Mouse (Mus musculus) neural tube, embryonic 15.5 days (tissue): ENCODE measurements around the gene Slc15a3. TPM values are rescaled to one million over a fixed set of nuclear protein-coding genes. Genes with fewer than 3 reads are reported as not detected.

Experiments used
- ATAC-seq: fragments of 200-750 bp; cut with Nextera tagmentation; 2 replicates; pipeline ENCODE4 v1.8.0; 2017; ENCODE audit warnings: mild to moderate bottlenecking, moderate TSS enrichment, moderate library complexity; ENCODE audit not compliant: low FRiP score
- H3K27ac ChIP-seq: fragments of 300-500 bp; sonication (generic); replicated peaks from 2 replicates; pipeline ENCODE4 v1.5.1; 2015; ENCODE audit warnings: mild to moderate bottlenecking, inconsistent platforms
- H3K27me3 ChIP-seq: fragments of 300-500 bp; sonication (generic); replicated peaks from 2 replicates; pipeline ENCODE4 v1.6.1; 2015; ENCODE audit warnings: inconsistent platforms
- H3K36me3 ChIP-seq: fragments of 300-500 bp; sonication (generic); 2 replicates; pipeline ENCODE4 v1.6.1; 2015; ENCODE audit warnings: inconsistent platforms
- H3K4me1 ChIP-seq: fragments of 300-500 bp; sonication (generic); 2 replicates; pipeline ENCODE4 v1.6.1; 2015; ENCODE audit warnings: inconsistent platforms
- H3K4me2 ChIP-seq: fragments of 300-500 bp; sonication (generic); 2 replicates; pipeline ENCODE4 v1.6.1; 2015; ENCODE audit warnings: inconsistent platforms, mild to moderate bottlenecking, moderate library complexity
- H3K4me3 ChIP-seq: fragments of 300-500 bp; sonication (generic); replicated peaks from 2 replicates; pipeline ENCODE4 v1.5.1; 2015; ENCODE audit warnings: mild to moderate bottlenecking, inconsistent platforms
- H3K9ac ChIP-seq: fragments of 300-500 bp; sonication (generic); replicated peaks from 2 replicates; pipeline ENCODE4 v1.6.1; 2015; ENCODE audit warnings: mild to moderate bottlenecking, inconsistent platforms
- H3K9me3 ChIP-seq: fragments of 300-500 bp; sonication (generic); replicated peaks from 2 replicates; pipeline ENCODE4 v1.6.1; 2016; ENCODE audit warnings: inconsistent platforms
- WGBS: fragments of 180-500 bp; shearing (Covaris S2); methylation state at CpG from one replicate; pipeline ENCODE4 v1.1.7; 2015; ENCODE audit warnings: mixed read lengths; 5-methylcytosine and 5-hydroxymethylcytosine counted together
- polyA plus RNA-seq: library from polyadenylated mRNA; unstranded; fragments of >200 nt; fragmentation: Nextera tagmentation; extraction: Ambion mirVana; gene quantifications from 2 replicates; pipeline ENCODE4 v1.2.1, GENCODE M21; 2015

Gene Slc15a3
- polyA plus RNA-seq, 1 experiment from 2014 or later = 0.27 TPM

DNA sequence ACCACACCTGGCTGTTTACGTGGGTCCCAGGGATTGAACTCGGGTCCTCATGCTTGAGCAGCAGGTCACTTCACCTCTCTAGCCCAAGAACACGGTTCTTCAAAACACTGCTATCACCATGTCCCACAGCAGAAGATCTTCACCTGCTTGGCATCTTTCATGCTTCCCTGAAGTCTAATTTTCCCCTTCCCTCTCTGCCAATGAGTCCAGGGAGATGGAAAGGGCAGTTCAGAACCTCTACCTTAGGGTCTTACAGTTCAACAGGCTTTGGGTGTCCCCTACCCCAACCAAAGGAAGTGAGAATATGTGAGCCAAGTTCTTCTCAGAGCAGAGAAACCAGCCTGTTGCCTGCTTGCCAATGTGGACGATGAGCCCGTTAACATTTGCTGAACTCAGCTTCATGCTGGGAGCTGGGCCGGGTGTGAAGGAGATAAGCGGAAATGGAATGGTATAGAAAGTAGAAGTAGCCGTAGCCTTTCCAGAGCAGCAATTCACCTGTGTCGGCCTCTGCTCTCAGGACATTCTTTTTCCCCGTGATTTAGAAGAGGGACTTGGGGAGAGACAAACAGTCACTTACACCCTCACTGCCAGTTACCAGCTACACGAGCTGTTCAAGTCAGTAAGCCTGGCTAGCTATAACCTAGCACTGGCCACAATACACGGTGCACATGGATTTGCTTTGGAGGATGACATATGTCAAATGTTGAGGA, 30.8 kb upstream of the Slc15a3 start:
- no peak overlapping the region for H3K27ac ChIP-seq
- H3K36me3 ChIP-seq = no peaks in the 10 kb centered on the region
- H3K27me3 ChIP-seq = no peaks in the 10 kb centered on the region
- H3K9ac ChIP-seq = no peak overlapping the region
- 0 out of 2 replicates have a peak, but pooled peaks have one; percentile 29 for ATAC-seq
- H3K9me3 ChIP-seq = no peaks in the 10 kb centered on the region
- H3K4me1 ChIP-seq = 0 out of 2 replicates have a peak, but pooled peaks cover 4% of the 10 kb centered on the region
- WGBS = 93% methylated on average over 12 of the region's 12 CpGs
- no peak overlapping the region for H3K4me3 ChIP-seq
- no peak overlapping the region for H3K4me2 ChIP-seq

DNA sequence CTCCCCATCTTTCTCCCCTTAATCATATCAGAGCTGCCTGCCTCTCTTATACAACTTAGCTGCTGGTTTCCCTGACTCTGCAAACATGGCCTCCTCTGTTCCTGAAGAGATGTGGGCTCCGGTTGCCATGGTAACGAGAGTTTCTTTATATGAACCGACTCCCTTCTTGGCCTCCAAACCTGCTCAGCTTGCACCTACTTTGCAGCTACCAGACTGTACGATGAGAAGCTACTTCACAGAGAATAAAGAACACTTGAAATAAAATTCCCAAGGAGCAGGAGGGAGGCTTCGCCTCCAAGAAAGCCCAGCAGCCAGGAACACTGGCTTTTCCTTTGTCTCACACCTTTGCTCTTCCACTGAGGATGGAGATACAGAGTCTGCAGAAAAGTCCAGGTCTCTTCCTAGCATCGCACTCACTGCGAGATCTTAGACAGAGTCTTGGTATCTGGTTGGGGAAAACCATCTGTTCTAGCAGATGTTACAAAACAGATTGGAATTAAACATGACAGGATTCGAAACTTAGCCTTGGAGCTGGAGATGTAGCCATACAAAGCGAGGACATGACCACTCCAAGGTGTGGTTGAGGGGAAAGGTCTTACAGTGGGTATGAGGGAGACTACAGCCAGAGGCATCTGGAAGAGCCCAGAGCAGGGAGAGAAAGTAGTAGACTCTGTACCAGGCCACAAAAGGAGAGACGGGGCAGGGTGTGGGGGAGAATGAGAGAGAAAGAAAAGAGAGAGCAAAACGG, 29.9 kb upstream of the Slc15a3 start:
- no peaks in the 10 kb centered on the region for H3K27me3 ChIP-seq
- peak; percentile 68; the same call in 1 of the 2 replicates for ATAC-seq

DNA sequence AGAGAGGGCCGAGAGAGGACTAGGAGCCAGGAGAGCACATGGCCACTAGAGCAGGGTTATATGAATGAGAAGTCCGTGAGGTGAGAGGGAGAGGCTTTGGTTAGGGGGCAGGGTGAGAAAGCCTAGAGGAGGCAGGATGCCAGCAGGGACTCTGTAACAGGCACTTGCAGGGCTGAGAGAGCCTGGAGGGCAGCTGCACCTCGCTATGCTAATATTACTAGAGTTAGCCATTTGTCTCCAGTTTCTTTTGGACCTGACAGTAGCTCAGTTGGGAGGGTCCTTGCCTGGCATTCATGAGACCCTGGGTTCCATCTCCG, 29.4 kb upstream of the Slc15a3 start:
- no peaks in the 10 kb centered on the region for H3K9me3 ChIP-seq
- no peak overlapping the region for H3K9ac ChIP-seq
- no peaks in the 10 kb centered on the region for H3K27me3 ChIP-seq
- WGBS = 51% methylated on average over 4 of the region's 4 CpGs
- H3K4me3 ChIP-seq = no peak overlapping the region
- ATAC-seq = no peak
- no peaks in the 10 kb centered on the region for H3K36me3 ChIP-seq
- H3K4me1 ChIP-seq = 0 out of 2 replicates have a peak, but pooled peaks cover 4% of the 10 kb centered on the region
- H3K4me2 ChIP-seq = no peak overlapping the region
- no peak overlapping the region for H3K27ac ChIP-seq

More for the DNA sequence above, 29.9 kb upstream of the Slc15a3 start:
- Histone ChIP-seq H3K9ac (no peak overlapping the region), H3K4me1 (0 out of 2 replicates have a peak, but pooled peaks cover 4% of the 10 kb centered on the region), H3K27ac (no peak overlapping the region), H3K36me3 (no peaks in the 10 kb centered on the region), H3K4me2 (no peak overlapping the region), H3K9me3 (no peaks in the 10 kb centered on the region), H3K4me3 (no peak overlapping the region)
- WGBS = 72% methylated on average over 11 of the region's 11 CpGs

DNA sequence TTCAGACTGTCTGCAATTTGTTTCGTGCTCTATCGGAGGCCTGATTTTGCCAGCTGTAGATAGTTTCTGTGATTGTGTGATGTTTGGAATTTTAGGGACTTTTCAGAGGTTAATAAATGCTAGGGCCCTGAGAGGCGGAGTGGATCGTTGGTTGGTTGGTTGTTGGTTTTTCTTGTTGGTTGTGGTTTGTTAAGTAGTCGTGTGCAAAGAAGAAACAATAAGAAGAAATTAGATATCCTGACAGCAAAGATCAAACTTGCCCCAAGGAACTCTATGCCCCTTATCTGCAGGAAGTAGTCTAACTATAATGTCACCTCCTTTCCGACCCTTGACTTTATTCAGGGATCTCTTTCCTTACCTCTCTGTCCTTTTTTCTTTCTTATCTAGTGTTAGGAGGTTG, 28.1 kb upstream of the Slc15a3 start:
- H3K9ac ChIP-seq = no peak overlapping the region
- no peak overlapping the region for H3K27ac ChIP-seq
- no peak for ATAC-seq
- H3K27me3 ChIP-seq = no peaks in the 10 kb centered on the region
- H3K9me3 ChIP-seq = no peaks in the 10 kb centered on the region
- H3K36me3 ChIP-seq = no peaks in the 10 kb centered on the region
- 90% methylated on average over 6 of the region's 6 CpGs for WGBS
- H3K4me1 ChIP-seq = 0 out of 2 replicates have a peak, but pooled peaks cover 4% of the 10 kb centered on the region
- no peak overlapping the region for H3K4me3 ChIP-seq
- H3K4me2 ChIP-seq = no peak overlapping the region

DNA sequence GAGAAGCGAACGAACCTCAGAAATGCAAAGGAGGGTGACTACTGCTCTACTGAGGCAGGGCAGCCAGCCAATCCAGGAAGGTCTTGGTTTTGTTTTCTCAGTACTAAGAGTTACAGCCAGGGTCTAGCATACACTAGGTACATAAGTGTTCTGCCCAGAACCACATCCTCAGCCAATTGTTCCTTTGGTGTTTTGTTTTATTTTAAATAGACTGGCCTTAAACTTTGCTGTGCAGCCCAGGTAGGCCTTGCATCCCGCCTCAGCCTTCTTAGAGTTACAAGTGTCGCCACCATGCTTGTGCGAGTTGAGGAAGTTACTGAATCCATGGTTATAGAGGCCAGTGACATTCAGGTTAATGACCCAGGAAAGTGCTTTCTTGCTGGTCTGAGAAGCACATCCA, 26.5 kb upstream of the Slc15a3 start:
- ATAC-seq = no peak
- Histone ChIP-seq H3K4me3 (no peak overlapping the region), H3K27me3 (no peaks in the 10 kb centered on the region), H3K9me3 (no peaks in the 10 kb centered on the region), H3K27ac (no peak overlapping the region), H3K4me1 (0 out of 2 replicates have a peak, but pooled peaks cover 4% of the 10 kb centered on the region), H3K9ac (no peak overlapping the region), H3K36me3 (no peaks in the 10 kb centered on the region), H3K4me2 (no peak overlapping the region)
- WGBS = 95% methylated on average over 5 of the region's 5 CpGs

DNA sequence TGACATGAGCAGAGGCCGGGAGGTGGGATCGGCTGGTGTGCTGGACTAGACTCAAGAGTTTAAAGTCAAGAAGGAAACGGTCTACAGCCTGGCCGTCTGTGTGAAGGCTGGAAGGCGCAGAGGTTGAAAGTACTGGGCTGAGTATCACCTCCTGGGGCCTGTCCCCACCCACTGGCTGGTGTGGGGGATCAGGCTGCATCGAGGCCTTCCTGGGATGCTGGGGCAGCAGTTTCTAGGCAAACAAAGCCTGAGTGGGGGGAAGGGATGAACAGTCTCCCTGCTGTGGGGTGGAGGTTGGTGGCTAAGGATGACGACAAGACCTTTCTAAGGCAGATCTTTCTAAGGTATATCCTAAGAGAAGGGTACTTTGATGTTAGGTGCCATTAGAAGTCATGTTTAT, 25.6 kb upstream of the Slc15a3 start:
- Histone ChIP-seq H3K27me3 (no peaks in the 10 kb centered on the region), H3K36me3 (no peaks in the 10 kb centered on the region), H3K27ac (no peak overlapping the region), H3K4me3 (no peak overlapping the region), H3K4me2 (no peak overlapping the region), H3K4me1 (0 out of 2 replicates have a peak, but pooled peaks cover 4% of the 10 kb centered on the region), H3K9me3 (no peaks in the 10 kb centered on the region), H3K9ac (no peak overlapping the region)
- ATAC-seq = no peak
- 78% methylated on average over 7 of the region's 7 CpGs for WGBS

DNA sequence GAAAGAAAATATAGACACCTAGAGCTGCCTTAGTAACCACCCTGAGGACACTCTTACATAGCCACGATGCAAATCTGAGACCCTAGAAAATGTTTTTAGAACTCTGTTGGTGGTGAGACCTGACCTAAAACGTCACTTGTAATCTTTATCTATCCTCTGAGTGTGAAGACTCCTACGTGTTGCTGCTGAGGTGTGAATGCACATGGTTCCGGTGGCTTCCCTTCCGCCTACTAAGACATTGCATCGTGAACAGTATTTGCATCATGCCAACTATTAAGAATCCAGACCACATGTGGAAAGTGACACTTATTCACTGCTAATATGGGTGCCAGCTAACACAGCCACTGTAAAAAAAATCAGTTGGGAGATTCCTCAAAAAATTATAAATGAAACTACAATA, 23.7 kb upstream of the Slc15a3 start:
- 89% methylated on average over 6 of the region's 6 CpGs for WGBS
- no peak for ATAC-seq
- H3K36me3 ChIP-seq = no peaks in the 10 kb centered on the region

DNA sequence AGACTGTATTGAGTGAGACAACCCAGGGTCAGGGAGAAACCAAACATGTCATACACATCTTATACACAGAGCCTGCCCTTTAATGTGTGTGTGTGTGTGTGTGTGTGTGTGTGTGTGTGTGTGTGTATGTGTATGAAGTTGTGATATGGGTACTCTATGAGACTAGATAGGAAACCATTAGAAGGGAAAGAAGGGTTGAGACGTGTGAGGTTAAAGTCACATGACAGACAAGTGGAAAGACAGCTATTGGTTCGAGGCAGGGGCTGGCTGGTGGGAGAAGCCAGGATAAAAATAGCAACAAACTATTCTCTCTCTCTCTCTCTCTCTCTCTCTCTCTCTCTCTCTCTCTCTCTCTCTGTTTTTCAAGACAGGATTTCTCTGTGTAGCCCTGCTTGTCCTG, 23.1 kb upstream of the Slc15a3 start:
- no peaks in the 10 kb centered on the region for H3K4me1 ChIP-seq
- no peak overlapping the region for H3K9ac ChIP-seq
- H3K4me3 ChIP-seq = no peak overlapping the region
- WGBS = 83% methylated on average over 2 of the region's 2 CpGs
- no peaks in the 10 kb centered on the region for H3K36me3 ChIP-seq
- H3K9me3 ChIP-seq = no peaks in the 10 kb centered on the region
- ATAC-seq = no peak
- H3K27me3 ChIP-seq = no peaks in the 10 kb centered on the region
- no peak overlapping the region for H3K4me2 ChIP-seq
- no peak overlapping the region for H3K27ac ChIP-seq

More for the DNA sequence above, 23.7 kb upstream of the Slc15a3 start:
- Histone ChIP-seq H3K4me3 (no peak overlapping the region), H3K4me2 (no peak overlapping the region), H3K9ac (no peak overlapping the region), H3K4me1 (no peaks in the 10 kb centered on the region), H3K27me3 (no peaks in the 10 kb centered on the region), H3K9me3 (no peaks in the 10 kb centered on the region), H3K27ac (no peak overlapping the region)

DNA sequence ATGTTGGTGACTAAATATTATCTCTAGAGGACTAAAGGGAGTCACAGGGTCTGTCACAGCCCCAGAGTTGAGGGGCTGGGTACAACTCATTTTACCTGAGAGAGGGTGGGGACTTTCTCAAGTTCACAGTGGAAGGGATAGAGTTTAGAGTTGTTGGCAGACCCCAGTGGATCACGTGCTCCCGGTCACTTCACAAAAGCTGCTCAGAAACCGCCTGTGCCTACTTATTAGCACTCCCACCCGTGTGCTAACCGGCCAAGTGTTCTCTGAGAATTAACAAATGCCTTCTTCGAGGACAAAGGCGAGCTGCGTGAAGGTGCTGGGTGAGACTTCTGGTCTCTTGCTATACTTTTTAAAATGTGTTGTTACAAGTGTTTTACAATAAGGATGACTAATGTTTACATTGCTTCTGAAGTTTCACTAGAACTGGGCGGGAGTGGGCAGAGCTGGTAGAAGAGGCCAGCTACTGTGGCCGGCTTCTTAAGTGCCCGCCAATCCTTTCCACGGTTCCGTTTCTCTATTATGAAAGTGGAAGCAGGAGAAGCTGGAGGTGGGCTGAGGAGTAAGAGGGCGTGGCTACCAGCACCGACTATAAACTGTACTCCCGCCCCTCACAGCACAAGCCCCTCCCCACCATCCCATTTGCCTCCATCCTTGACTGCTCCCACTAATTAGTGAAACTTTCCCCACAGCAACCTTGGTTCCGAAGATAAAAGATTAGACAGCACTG, 21.1 kb upstream of the Slc15a3 start:
- H3K27me3 ChIP-seq = no peaks in the 10 kb centered on the region
- no peaks in the 10 kb centered on the region for H3K9me3 ChIP-seq
- H3K27ac ChIP-seq = no peak overlapping the region
- ATAC-seq = no peak; the same call in 1 of the 2 replicates
- H3K36me3 ChIP-seq = no peaks in the 10 kb centered on the region
- peak overlapping the region; percentile 19; the same call in 1 of the 2 replicates for H3K4me2 ChIP-seq
- H3K9ac ChIP-seq = no peak overlapping the region
- no peak overlapping the region for H3K4me3 ChIP-seq
- WGBS = 41% methylated on average over 17 of the region's 17 CpGs
- H3K4me1 ChIP-seq = no peaks in the 10 kb centered on the region

DNA sequence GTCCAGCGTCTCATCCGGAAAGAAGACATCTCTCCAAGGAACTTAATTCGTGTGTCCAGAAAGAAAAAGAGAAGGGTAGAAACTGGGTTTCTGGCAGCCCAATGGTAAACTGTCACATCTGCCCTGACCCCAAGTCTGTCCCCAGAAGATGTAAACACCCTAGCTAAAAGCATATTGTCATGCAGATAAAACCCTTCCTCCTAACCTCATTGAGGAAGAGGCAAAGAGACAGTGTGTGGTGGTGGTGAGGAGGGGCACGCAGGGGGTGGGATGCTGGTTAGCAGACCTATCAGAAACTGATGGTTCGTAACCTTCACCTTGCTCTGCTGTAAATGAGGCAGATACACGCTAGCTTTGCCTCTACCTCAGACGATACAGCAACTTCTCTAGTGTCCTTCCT, 18.2 kb upstream of the Slc15a3 start:
- H3K27ac ChIP-seq = no peak overlapping the region
- H3K4me2 ChIP-seq = no peak overlapping the region
- no peaks in the 10 kb centered on the region for H3K36me3 ChIP-seq
- H3K9me3 ChIP-seq = no peaks in the 10 kb centered on the region
- no peak overlapping the region for H3K9ac ChIP-seq
- H3K4me1 ChIP-seq = no peaks in the 10 kb centered on the region
- no peak for ATAC-seq
- H3K4me3 ChIP-seq = no peak overlapping the region
- WGBS = 62% methylated on average over 7 of the region's 7 CpGs
- H3K27me3 ChIP-seq = no peaks in the 10 kb centered on the region

DNA sequence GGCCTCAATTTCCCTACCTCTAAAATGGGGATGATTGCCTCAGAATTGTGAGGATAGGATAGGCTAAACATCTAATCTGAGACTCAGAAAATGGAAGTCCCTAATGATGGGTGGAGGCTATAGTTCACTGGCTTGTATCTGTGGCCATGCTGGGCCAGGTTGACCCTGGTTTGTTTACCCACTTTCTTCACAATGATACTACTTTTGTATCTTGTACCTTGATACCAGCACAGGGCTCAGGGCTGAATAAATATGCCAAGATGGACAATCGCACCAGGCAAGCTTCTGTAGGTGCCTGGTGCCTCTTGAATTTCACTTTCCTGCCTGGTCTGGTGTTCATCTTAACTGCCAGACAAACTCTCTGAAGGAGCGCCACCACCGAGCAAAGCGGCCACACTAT, 17.0 kb upstream of the Slc15a3 start:
- no peak overlapping the region for H3K4me2 ChIP-seq
- no peaks in the 10 kb centered on the region for H3K27me3 ChIP-seq
- H3K4me3 ChIP-seq = no peak overlapping the region
- no peak overlapping the region for H3K9ac ChIP-seq
- no peak overlapping the region for H3K27ac ChIP-seq
- no peaks in the 10 kb centered on the region for H3K36me3 ChIP-seq
- 96% methylated on average over 4 of the region's 4 CpGs for WGBS
- no peaks in the 10 kb centered on the region for H3K4me1 ChIP-seq
- no peak for ATAC-seq
- H3K9me3 ChIP-seq = no peaks in the 10 kb centered on the region
